8 mouse cellular contexts compared by ENCODE assay signal in genomic region chr11:51857081-51857671, GRCm38 (mm10). TPM values are rescaled to one million over a fixed set of nuclear protein-coding genes. Genes with fewer than 3 reads are reported as not detected.
DNase-seq lines count a peak whose midpoint lies in the region; ATAC-seq and TF ChIP-seq lines count a peak whose summit lies in the region.

Gene Jade2, minus strand, starts transcription at chr11:51857653.

- under 1% methylated on average over 47 of the region's 47 CpGs for WGBS in bone marrow, adult 2 months
- under 1% methylated on average over 44 of the region's 47 CpGs for WGBS in forebrain, embryonic 14.5 days
- WGBS in liver, postnatal 0 days (ENCODE audit: insufficient replicate concordance), result 6% methylated on average over 31 of the region's 47 CpGs
- under 1% methylated on average over 43 of the region's 47 CpGs for WGBS in neural tube, embryonic 13.5 days

- TF ChIP-seq EP300 in liver, postnatal 0 days (IDR thresholded peaks at IDR 0.05; ENCODE audit: low read depth), result no peak

- H3K4me3 ChIP-seq in bone marrow, adult 2 months (replicated peaks; ENCODE audit: control insufficient read depth, low read depth, low read length), result peak within 1 kb of the TSS; percentile 96
- peak within 1 kb of the TSS; percentile 57 for H3K4me3 ChIP-seq in forebrain, embryonic 14.5 days (ENCODE audit: low read depth, low read length)
- peak within 1 kb of the TSS; percentile 89 for H3K4me3 ChIP-seq in liver, postnatal 0 days (ENCODE audit: low read depth, low read length)
- H3K4me3 ChIP-seq in neural tube, embryonic 13.5 days, result peak within 1 kb of the TSS; percentile 57
- peak within 1 kb of the TSS; percentile 88 for H3K4me3 ChIP-seq in testis, adult 2 months (ENCODE audit: control insufficient read depth, low read depth, low read length)

- H3K9me3 ChIP-seq in forebrain, embryonic 14.5 days (replicated peaks; ENCODE audit: control insufficient read depth, low read length), result no peaks in the 10 kb centered on the region
- no peaks in the 10 kb centered on the region for H3K9me3 ChIP-seq in liver, postnatal 0 days (ENCODE audit: low read length)
- no peaks in the 10 kb centered on the region for H3K9me3 ChIP-seq in neural tube, embryonic 13.5 days

- ATAC-seq in forebrain, embryonic 14.5 days, result peak; percentile 19; the same call in 1 of the 2 replicates
- peak; percentile 26 for ATAC-seq in liver, postnatal 0 days
- ATAC-seq in neural tube, embryonic 13.5 days (ENCODE audit: low read depth), result no peak

- TF ChIP-seq CTCF in bone marrow, adult 2 months (IDR thresholded peaks at IDR 0.05; ENCODE audit: control insufficient read depth, insufficient read depth, low read length), result no peak
- 0 out of 2 replicates have a peak, but pooled peaks have one; percentile 4 for TF ChIP-seq CTCF in liver, postnatal 0 days (IDR thresholded peaks at IDR 0.05; ENCODE audit: low read depth)
- no peak for TF ChIP-seq CTCF in testis, adult 2 months (IDR thresholded peaks at IDR 0.05; ENCODE audit: control insufficient read depth, insufficient read depth, insufficient replicate concordance, low read depth, low read length)

- H3K9ac ChIP-seq in forebrain, embryonic 14.5 days (ENCODE audit: low read length), result peak within 1 kb of the TSS; percentile 80
- peak within 1 kb of the TSS; percentile 95 for H3K9ac ChIP-seq in liver, postnatal 0 days (replicated peaks)
- peak within 1 kb of the TSS; percentile 76 for H3K9ac ChIP-seq in neural tube, embryonic 13.5 days

- no peak for TF ChIP-seq POLR2A in bone marrow, adult 2 months (IDR thresholded peaks at IDR 0.05; ENCODE audit: borderline replicate concordance, control insufficient read depth, low read depth, low read length)
- TF ChIP-seq POLR2A in testis, adult 2 months (IDR thresholded peaks at IDR 0.05; ENCODE audit: control insufficient read depth, low read depth, low read length), result no peak

- peak; percentile 80 for DNase-seq in CD4-positive, CD25-positive, alpha-beta regulatory T cell, adult 2 months (ENCODE audit: low read depth, low spot score)
- DNase-seq in forebrain, embryonic 14.5 days (ENCODE audit: low spot score), result peak; percentile 75
- DNase-seq in heart, postnatal 14 days, result peak; percentile 56
- peak; percentile 65 to 76 for DNase-seq in kidney, postnatal 4 days
- DNase-seq in liver, postnatal 0 days, result peak; percentile 67

- H3K27ac ChIP-seq in bone marrow, adult 2 months (ENCODE audit: control insufficient read depth, insufficient read depth, low read depth, low read length, poor library complexity), result peak within 1 kb of the TSS; percentile 97
- no peak within 1 kb of the TSS for H3K27ac ChIP-seq in forebrain, embryonic 14.5 days (ENCODE audit: low read depth, low read length)
- peak within 1 kb of the TSS; percentile 95 for H3K27ac ChIP-seq in liver, postnatal 0 days (ENCODE audit: low read depth)
- H3K27ac ChIP-seq in neural tube, embryonic 13.5 days (replicated peaks), result peak within 1 kb of the TSS; percentile 49
- H3K27ac ChIP-seq in testis, adult 2 months (ENCODE audit: control insufficient read depth, insufficient read depth, low read depth, low read length), result peak within 1 kb of the TSS; percentile 90

- no peaks in the 10 kb centered on the region for H3K36me3 ChIP-seq in forebrain, embryonic 14.5 days (ENCODE audit: control insufficient read depth, insufficient read depth, low read length)
- no peaks in the 10 kb centered on the region for H3K36me3 ChIP-seq in liver, postnatal 0 days (replicated peaks; ENCODE audit: insufficient read depth, low read length)
- H3K36me3 ChIP-seq in neural tube, embryonic 13.5 days, result no peaks in the 10 kb centered on the region
- no peaks in the 10 kb centered on the region for H3K36me3 ChIP-seq in testis, adult 2 months (ENCODE audit: control insufficient read depth, insufficient read depth, low read length)

- H3K27me3 ChIP-seq in forebrain, embryonic 14.5 days (replicated peaks; ENCODE audit: control insufficient read depth, insufficient read depth, low read length), result 0 out of 2 replicates have a peak, but pooled peaks cover 9% of the 10 kb centered on the region
- H3K27me3 ChIP-seq in liver, postnatal 0 days (ENCODE audit: insufficient read depth, low read length), result peaks cover 6% of the 10 kb centered on the region; the same call in 1 of the 2 replicates
- H3K27me3 ChIP-seq in neural tube, embryonic 13.5 days, result peaks cover 50% of the 10 kb centered on the region
- H3K27me3 ChIP-seq in testis, adult 2 months (ENCODE audit: control insufficient read depth, insufficient read depth, low read length), result no peaks in the 10 kb centered on the region

- intact Hi-C loops in heart, postnatal 14 days (cut with DNase I), result loop anchor here (1.0 to 5.0 kb wide), 2 partner anchors 40 to 110 kb away; partner anchors contain the start of gene Cdkn2aipnl

- no peaks in the 10 kb centered on the region for H3K4me1 ChIP-seq in bone marrow, adult 2 months (ENCODE audit: control insufficient read depth, insufficient read depth, low read length)
- H3K4me1 ChIP-seq in forebrain, embryonic 14.5 days (ENCODE audit: control insufficient read depth, insufficient read depth, low read length), result peaks cover 9% of the 10 kb centered on the region
- H3K4me1 ChIP-seq in liver, postnatal 0 days (ENCODE audit: insufficient read depth), result peaks cover 20% of the 10 kb centered on the region
- peaks cover 49% of the 10 kb centered on the region for H3K4me1 ChIP-seq in neural tube, embryonic 13.5 days (replicated peaks)
- H3K4me1 ChIP-seq in testis, adult 2 months (ENCODE audit: control insufficient read depth, insufficient read depth, low read length), result peaks cover 18% of the 10 kb centered on the region

- H3K4me2 ChIP-seq in forebrain, embryonic 14.5 days (ENCODE audit: low read length), result peak within 1 kb of the TSS; percentile 100
- H3K4me2 ChIP-seq in liver, postnatal 0 days (ENCODE audit: low read depth, low read length), result peak within 1 kb of the TSS; percentile 99
- peak within 1 kb of the TSS; percentile 100 for H3K4me2 ChIP-seq in neural tube, embryonic 13.5 days

RNA-seq across cellular contexts. Expression of gene Jade2, which starts in this region (rescaled TPM):
- 5.5 and 5.9 TPM in 2 replicates for polyA plus RNA-seq in bone marrow, adult 2 months (2011; ENCODE audit: insufficient read depth, insufficient read length, low replicate concordance, missing spikeins)
- polyA plus RNA-seq in forebrain, embryonic 14.5 days (2014; fragmentation: Nextera tagmentation; extraction: Ambion mirVana), result 0.20 and 0.23 TPM in 2 replicates
- 1 to 10 TPM; 8.3 to 10.0 TPM for total RNA-seq in heart, postnatal 14 days (2021)
- 0.86 and 1.0 TPM in 2 replicates for polyA plus RNA-seq in liver, postnatal 0 days (2015; fragmentation: Nextera tagmentation; extraction: Ambion mirVana)
- polyA plus RNA-seq in neural tube, embryonic 13.5 days (2015; fragmentation: Nextera tagmentation; extraction: Ambion mirVana), result 0.33 and 0.46 TPM in 2 replicates
- 2.9 and 3.4 TPM in 2 replicates for polyA plus RNA-seq in testis, adult 2 months (2012; rRNA removed)

Comparison
In these comparisons a context has a peak if more than half of its experiments do, and no peak if none do; other contexts are left out.
1. Peak in DNase-seq, ATAC-seq, H3K4me3 ChIP-seq, H3K9ac ChIP-seq and H3K4me2 ChIP-seq in forebrain, embryonic 14.5 days; RNA of the gene not detected or under 1 TPM.